Mouse (Mus musculus) ES-E14 (cell line): ENCODE measurements around the gene Fry.

Experiments
- CHD2 ChIP-seq: IDR thresholded peaks from 2 replicates; pipeline ENCODE4 v1.6.1; 2014; ENCODE audit warnings: mild to moderate bottlenecking, low read depth, low read length, inconsistent platforms
- HCFC1 ChIP-seq: IDR thresholded peaks from 2 replicates; pipeline ENCODE4 v1.6.1; 2012; ENCODE audit warnings: low read length, inconsistent platforms, borderline replicate concordance; ENCODE audit not compliant: insufficient read depth
- MAFK ChIP-seq: IDR thresholded peaks from 2 replicates; pipeline ENCODE4 v1.6.1; 2014; ENCODE audit warnings: mild to moderate bottlenecking, low read depth, low read length, inconsistent platforms; ENCODE audit not compliant: insufficient read depth
- ZC3H11A ChIP-seq: IDR thresholded peaks from 2 replicates; pipeline ENCODE4 v1.6.1; 2012; ENCODE audit warnings: low read depth, mild to moderate bottlenecking, inconsistent platforms, low read length, borderline replicate concordance
- ZNF384 ChIP-seq: IDR thresholded peaks from 2 replicates; pipeline ENCODE4 v1.6.1; 2012; ENCODE audit warnings: low read depth, low read length, inconsistent platforms

DNA sequence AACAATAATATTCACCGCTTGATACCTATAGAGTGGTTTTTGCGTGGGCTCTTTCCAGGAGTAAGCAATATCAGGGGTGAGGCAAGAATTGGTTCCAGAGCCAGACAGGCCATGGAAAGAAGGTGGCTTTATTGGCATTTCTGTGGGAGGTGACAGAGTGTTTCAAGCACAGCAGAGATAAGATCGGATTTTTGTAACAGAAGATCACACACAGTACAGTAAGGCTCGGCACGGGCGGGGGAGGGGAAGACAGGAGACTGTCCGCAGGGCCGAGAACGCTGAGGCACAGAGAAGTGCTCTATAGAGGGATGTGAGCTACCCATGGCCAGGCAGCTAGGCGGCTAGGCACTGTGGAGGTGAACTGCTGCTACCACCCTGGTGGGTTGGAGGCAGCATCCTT, 53.1 kb downstream of the Fry start:
- no peak for TF ChIP-seq ZC3H11A
- no peak for TF ChIP-seq HCFC1
- TF ChIP-seq MAFK: no peak
- TF ChIP-seq ZNF384: no peak
- TF ChIP-seq CHD2: no peak
